Mouse (Mus musculus): Measurements from ENCODE around the gene Cirbp. TPM values are rescaled to one million over a fixed set of nuclear protein-coding genes. Genes with fewer than 3 reads are reported as not detected.

The Cirbp gene
- 150 and 180 TPM in 2 replicates for polyA plus RNA-seq (2012; rRNA removed)

- peak within 1 kb of the TSS; percentile 52; the same call in 1 of the 2 replicates for H3K27ac ChIP-seq (ENCODE audit: insufficient read depth, low read length)
- peaks cover 12% of the 10 kb centered on the region for H3K4me1 ChIP-seq (ENCODE audit: control insufficient read depth, insufficient read depth, low read length)
- TF ChIP-seq POLR2A (IDR thresholded peaks at IDR 0.05; ENCODE audit: extremely low read depth, insufficient read depth, low read length), result peak; percentile 54; the same call in 1 of the 2 replicates
- TF ChIP-seq CTCF (IDR thresholded peaks at IDR 0.05; ENCODE audit: extremely low read depth, insufficient read depth, low read length), result no peak
- H3K4me3 ChIP-seq (ENCODE audit: insufficient read depth, low read length), result peak within 1 kb of the TSS; percentile 21
Measured at GRCm38 (mm10) chr10:80165392-80166128, at the start of gene Cirbp. Gene Cirbp (plus strand): TSS chr10:80165985.

GRCm38 (mm10) chr10:80116563-80116926, 49.2 kb upstream of the Cirbp start:
- Histone ChIP-seq H3K4me3 (ENCODE audit: insufficient read depth, low read length) (peak overlapping the region; percentile 71), H3K27ac (ENCODE audit: insufficient read depth, low read length) (no peak overlapping the region), H3K4me1 (ENCODE audit: control insufficient read depth, insufficient read depth, low read length) (peaks cover 3% of the 10 kb centered on the region)
- TF ChIP-seq POLR2A (IDR thresholded peaks at IDR 0.05; ENCODE audit: extremely low read depth, insufficient read depth, low read length), result no peak
- TF ChIP-seq CTCF (IDR thresholded peaks at IDR 0.05; ENCODE audit: extremely low read depth, insufficient read depth, low read length), result no peak

GRCm38 (mm10) chr10:80116927-80117691, 48.7 kb upstream of the Cirbp start:
- Histone ChIP-seq H3K4me3 (ENCODE audit: insufficient read depth, low read length) (peak overlapping the region; percentile 71), H3K27ac (ENCODE audit: insufficient read depth, low read length) (no peak overlapping the region; the same call in 1 of the 2 replicates), H3K4me1 (ENCODE audit: control insufficient read depth, insufficient read depth, low read length) (peaks cover 3% of the 10 kb centered on the region)
- TF ChIP-seq CTCF (IDR thresholded peaks at IDR 0.05; ENCODE audit: extremely low read depth, insufficient read depth, low read length) (no peak), POLR2A (IDR thresholded peaks at IDR 0.05; ENCODE audit: extremely low read depth, insufficient read depth, low read length) (no peak)

GRCm38 (mm10) chr10:80117736-80118135, 48.0 kb upstream of the Cirbp start:
- TF ChIP-seq CTCF (IDR thresholded peaks at IDR 0.05; ENCODE audit: extremely low read depth, insufficient read depth, low read length), result no peak
- TF ChIP-seq POLR2A (IDR thresholded peaks at IDR 0.05; ENCODE audit: extremely low read depth, insufficient read depth, low read length), result no peak
- Histone ChIP-seq H3K4me3 (ENCODE audit: insufficient read depth, low read length) (peak overlapping the region; percentile 71; the same call in 1 of the 2 replicates), H3K27ac (ENCODE audit: insufficient read depth, low read length) (no peak overlapping the region), H3K4me1 (ENCODE audit: control insufficient read depth, insufficient read depth, low read length) (peaks cover 3% of the 10 kb centered on the region)

- no peak overlapping the region for H3K4me3 ChIP-seq (ENCODE audit: insufficient read depth, low read length)
Measured at GRCm38 (mm10) chr10:80118552-80118951, 47.2 kb upstream of the Cirbp start.

GRCm38 (mm10) chr10:80120146-80120545, 45.6 kb upstream of the Cirbp start:
- Histone ChIP-seq H3K4me3 (ENCODE audit: insufficient read depth, low read length) (no peak overlapping the region), H3K27ac (ENCODE audit: insufficient read depth, low read length) (no peak overlapping the region), H3K4me1 (ENCODE audit: control insufficient read depth, insufficient read depth, low read length) (peaks cover 3% of the 10 kb centered on the region)
- no peak for TF ChIP-seq CTCF (IDR thresholded peaks at IDR 0.05; ENCODE audit: extremely low read depth, insufficient read depth, low read length)
- no peak for TF ChIP-seq POLR2A (IDR thresholded peaks at IDR 0.05; ENCODE audit: extremely low read depth, insufficient read depth, low read length)

More at GRCm38 (mm10) chr10:80118552-80118951, 47.2 kb upstream of the Cirbp start:
- Histone ChIP-seq H3K4me1 (ENCODE audit: control insufficient read depth, insufficient read depth, low read length) (peaks cover 3% of the 10 kb centered on the region), H3K27ac (ENCODE audit: insufficient read depth, low read length) (no peak overlapping the region)
- TF ChIP-seq CTCF (IDR thresholded peaks at IDR 0.05; ENCODE audit: extremely low read depth, insufficient read depth, low read length) (no peak), POLR2A (IDR thresholded peaks at IDR 0.05; ENCODE audit: extremely low read depth, insufficient read depth, low read length) (no peak)

- Histone ChIP-seq H3K27ac (ENCODE audit: insufficient read depth, low read length) (no peak overlapping the region), H3K4me3 (ENCODE audit: insufficient read depth, low read length) (no peak overlapping the region), H3K4me1 (ENCODE audit: control insufficient read depth, insufficient read depth, low read length) (peaks cover 3% of the 10 kb centered on the region)
- TF ChIP-seq CTCF (IDR thresholded peaks at IDR 0.05; ENCODE audit: extremely low read depth, insufficient read depth, low read length), result no peak
- TF ChIP-seq POLR2A (IDR thresholded peaks at IDR 0.05; ENCODE audit: extremely low read depth, insufficient read depth, low read length), result no peak
Measured at GRCm38 (mm10) chr10:80121639-80122038, 44.1 kb upstream of the Cirbp start.

- no peak overlapping the region for H3K4me3 ChIP-seq (ENCODE audit: insufficient read depth, low read length)
- no peak overlapping the region for H3K27ac ChIP-seq (ENCODE audit: insufficient read depth, low read length)
- TF ChIP-seq POLR2A (IDR thresholded peaks at IDR 0.05; ENCODE audit: extremely low read depth, insufficient read depth, low read length) (no peak), CTCF (IDR thresholded peaks at IDR 0.05; ENCODE audit: extremely low read depth, insufficient read depth, low read length) (no peak)
- H3K4me1 ChIP-seq (ENCODE audit: control insufficient read depth, insufficient read depth, low read length), result no peaks in the 10 kb centered on the region; the same call in 1 of the 2 replicates
Measured at GRCm38 (mm10) chr10:80123932-80124562, 41.7 kb upstream of the Cirbp start.

GRCm38 (mm10) chr10:80127920-80128319, 37.9 kb upstream of the Cirbp start:
- no peak for TF ChIP-seq POLR2A (IDR thresholded peaks at IDR 0.05; ENCODE audit: extremely low read depth, insufficient read depth, low read length)
- H3K27ac ChIP-seq (ENCODE audit: insufficient read depth, low read length), result no peak overlapping the region
- no peaks in the 10 kb centered on the region; the same call in 1 of the 2 replicates for H3K4me1 ChIP-seq (ENCODE audit: control insufficient read depth, insufficient read depth, low read length)
- no peak overlapping the region for H3K4me3 ChIP-seq (ENCODE audit: insufficient read depth, low read length)
